Mouse (Mus musculus): ENCODE data around the gene Gm3002.
"Not testable (repeated sequence)": the region's sequence is repeated elsewhere in the genome, so short reads cannot be mapped to it uniquely, and the experiment has no call there.

Gm3002 gene

GRCm38 (mm10) chr14:3809774-3810173 is at the start of gene Gm3002:
Gene Gm3002 (plus strand): TSS chr14:3810074.
- not testable (repeated sequence) for DNase-seq

- DNase-seq: not testable (repeated sequence)
Measured at GRCm38 (mm10) chr14:3845945-3846344, 36.1 kb downstream of the Gm3002 start, which contains the start of gene Gm3033. Gene Gm3033 (plus strand): TSS chr14:3846245.

- not testable (repeated sequence) for DNase-seq
Measured at GRCm38 (mm10) chr14:3883872-3884271, 74.0 kb downstream of the Gm3002 start, which contains the start of gene Gm2916. Gene Gm2916 (plus strand): TSS chr14:3884172.

- not testable (repeated sequence) for DNase-seq
Measured at GRCm38 (mm10) chr14:3931456-3931855, 121.6 kb downstream of the Gm3002 start, which contains the start of gene Gm3029. Gene Gm3029 (plus strand): TSS chr14:3931756.

- not testable (repeated sequence) for DNase-seq
Measured at GRCm38 (mm10) chr14:3963247-3963646, 153.4 kb downstream of the Gm3002 start, which contains the start of gene Gm3095. Gene Gm3095 (plus strand): TSS chr14:3963547.

GRCm38 (mm10) chr14:3998094-3998493 is 188.2 kb downstream of the Gm3002 start, which contains the start of gene Gm3099:
Gene Gm3099 (plus strand): TSS chr14:3998394.
- not testable (repeated sequence) for DNase-seq
